Mouse (Mus musculus): ENCODE results near the gene Gdf9. TPM values are rescaled to one million over a fixed set of nuclear protein-coding genes. Genes with fewer than 3 reads are reported as not detected.

The Gdf9 gene
- 0.08 and 0.95 TPM in 2 replicates for total RNA-seq (2014; rRNA removed; ENCODE audit: low replicate concordance)
- polyA plus RNA-seq (2015; fragmentation: Nextera tagmentation; extraction: Ambion mirVana): 0.79 and 1.1 TPM in 2 replicates

DNA sequence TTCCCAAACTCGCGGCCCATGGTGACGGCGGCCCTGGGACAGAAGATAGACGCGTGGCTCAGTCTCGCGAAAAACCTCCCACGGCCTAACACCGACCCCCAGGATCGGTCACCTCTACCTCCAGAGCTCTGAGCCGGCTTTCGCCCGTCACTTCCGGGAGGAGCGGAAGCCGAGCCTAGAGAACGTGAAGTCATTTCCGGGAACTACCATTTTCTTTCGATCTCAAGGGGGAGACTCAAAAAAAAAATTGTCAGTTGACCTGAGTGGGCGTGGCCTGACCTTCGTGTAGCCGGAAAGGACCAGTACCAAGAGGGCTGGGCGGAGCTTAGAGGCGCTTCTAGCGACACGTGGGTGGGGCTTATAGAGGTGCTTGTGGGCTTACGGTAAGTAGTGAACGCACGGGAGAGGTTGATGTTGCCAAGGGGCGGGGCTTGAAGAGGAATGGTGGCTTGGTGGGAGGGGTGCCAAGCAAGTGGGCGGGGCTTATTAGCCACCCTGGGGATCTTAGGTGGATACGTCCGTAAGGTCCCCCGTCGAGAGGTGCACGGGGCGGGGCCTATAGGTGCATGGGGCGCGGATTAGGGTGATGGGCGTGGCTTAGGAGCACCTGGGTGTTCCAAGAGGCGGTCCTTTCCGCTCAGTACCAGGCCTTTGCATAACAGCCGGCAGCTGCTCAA, at the start of gene Gdf9, which contains the start of gene Uqcrq:
TSS of gene Gdf9 (plus strand) at position 354 of the 677 bp plus-strand sequence.
TSS of gene Uqcrq (minus strand) at position 162 of the 677 bp plus-strand sequence.
- H3K4me2 ChIP-seq (ENCODE audit: low read depth, low read length): peak within 1 kb of the TSS; percentile 84
- H3K27ac ChIP-seq (ENCODE audit: low read depth): peak within 1 kb of the TSS; percentile 93
- under 1% methylated on average over 43 of the region's 44 CpGs for WGBS
- H3K4me3 ChIP-seq (ENCODE audit: low read depth, low read length): peak within 1 kb of the TSS; percentile 79
- H3K4me1 ChIP-seq (ENCODE audit: control insufficient read depth, insufficient read depth): no peaks in the 10 kb centered on the region
- DNase-seq (ENCODE audit: low spot score) (peak; percentile 100), ATAC-seq (ENCODE audit: insufficient read depth, low read depth) (peak; percentile 95)
- H3K27me3 ChIP-seq (ENCODE audit: control insufficient read depth, insufficient read depth, low read length): no peaks in the 10 kb centered on the region
- TF ChIP-seq CTCF (IDR thresholded peaks at IDR 0.05; ENCODE audit: low read depth): no peak
- peak; percentile 82 for TF ChIP-seq EP300 (IDR thresholded peaks at IDR 0.05; ENCODE audit: low read depth)
- peaks cover 7% of the 10 kb centered on the region for H3K36me3 ChIP-seq (replicated peaks; ENCODE audit: control insufficient read depth, insufficient read depth, low read length)
- H3K9me3 ChIP-seq (replicated peaks; ENCODE audit: control insufficient read depth, low read length): no peaks in the 10 kb centered on the region
- peak within 1 kb of the TSS; percentile 88 for H3K9ac ChIP-seq (replicated peaks; ENCODE audit: low read depth, low read length)

- H3K27ac ChIP-seq (ENCODE audit: low read depth): no peak overlapping the region
- no peak overlapping the region for H3K4me3 ChIP-seq (ENCODE audit: low read depth, low read length)
- 93% methylated on average over 2 of the region's 2 CpGs for WGBS
- TF ChIP-seq EP300 (IDR thresholded peaks at IDR 0.05; ENCODE audit: low read depth) (no peak), CTCF (IDR thresholded peaks at IDR 0.05; ENCODE audit: low read depth) (no peak)
- no peaks in the 10 kb centered on the region for H3K4me1 ChIP-seq (ENCODE audit: control insufficient read depth, insufficient read depth)
- ATAC-seq (ENCODE audit: insufficient read depth, low read depth): no peak
- H3K27me3 ChIP-seq (ENCODE audit: control insufficient read depth, insufficient read depth, low read length): no peaks in the 10 kb centered on the region
- H3K9ac ChIP-seq (replicated peaks; ENCODE audit: low read depth, low read length): no peak overlapping the region
- H3K4me2 ChIP-seq (ENCODE audit: low read depth, low read length): no peak overlapping the region
- peaks cover 33% of the 10 kb centered on the region for H3K36me3 ChIP-seq (replicated peaks; ENCODE audit: control insufficient read depth, insufficient read depth, low read length)
- no peaks in the 10 kb centered on the region for H3K9me3 ChIP-seq (replicated peaks; ENCODE audit: control insufficient read depth, low read length)
- DNase-seq (ENCODE audit: low spot score): no peak
Measured at GRCm38 (mm10) chr11:53383758-53384428, 46.9 kb upstream of the Gdf9 start.

- no peak overlapping the region for H3K27ac ChIP-seq (ENCODE audit: low read depth)
- TF ChIP-seq EP300 (IDR thresholded peaks at IDR 0.05; ENCODE audit: low read depth) (no peak), CTCF (IDR thresholded peaks at IDR 0.05; ENCODE audit: low read depth) (no peak)
- H3K4me3 ChIP-seq (ENCODE audit: low read depth, low read length): no peak overlapping the region
- WGBS: 85% methylated on average over 1 of the region's 1 CpGs
- H3K36me3 ChIP-seq (replicated peaks; ENCODE audit: control insufficient read depth, insufficient read depth, low read length): peaks cover 68% of the 10 kb centered on the region
- H3K9ac ChIP-seq (replicated peaks; ENCODE audit: low read depth, low read length): no peak overlapping the region
- no peak for ATAC-seq (ENCODE audit: insufficient read depth, low read depth)
- no peaks in the 10 kb centered on the region for H3K4me1 ChIP-seq (ENCODE audit: control insufficient read depth, insufficient read depth)
- H3K27me3 ChIP-seq (ENCODE audit: control insufficient read depth, insufficient read depth, low read length): no peaks in the 10 kb centered on the region
- no peaks in the 10 kb centered on the region for H3K9me3 ChIP-seq (replicated peaks; ENCODE audit: control insufficient read depth, low read length)
- DNase-seq (ENCODE audit: low spot score): no peak
- no peak overlapping the region for H3K4me2 ChIP-seq (ENCODE audit: low read depth, low read length)
Measured at GRCm38 (mm10) chr11:53393856-53394255, 37.0 kb upstream of the Gdf9 start.

DNA sequence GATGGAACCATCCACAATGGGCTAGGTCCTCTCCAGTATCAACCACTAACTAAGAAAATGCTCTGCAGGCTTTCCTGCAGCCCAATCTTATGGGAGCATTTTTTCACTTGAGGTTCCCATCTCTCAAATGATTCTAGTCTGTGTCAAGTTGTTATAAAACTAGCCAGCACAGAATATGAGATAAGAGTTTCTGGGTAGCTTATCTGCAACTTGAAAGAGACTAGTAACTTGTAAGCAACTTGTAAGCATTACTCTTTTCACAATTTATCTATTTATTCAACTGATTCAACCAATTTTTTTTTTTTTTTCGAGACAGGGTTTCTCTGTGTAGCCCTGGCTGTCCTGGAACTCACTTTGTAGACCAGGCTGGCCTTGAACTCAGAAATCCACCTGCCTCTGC, 27.2 kb upstream of the Gdf9 start:
- ATAC-seq (ENCODE audit: insufficient read depth, low read depth) (no peak), DNase-seq (ENCODE audit: low spot score) (no peak)
- no peaks in the 10 kb centered on the region for H3K27me3 ChIP-seq (ENCODE audit: control insufficient read depth, insufficient read depth, low read length)
- no peaks in the 10 kb centered on the region for H3K4me1 ChIP-seq (ENCODE audit: control insufficient read depth, insufficient read depth)
- peaks cover 90% of the 10 kb centered on the region for H3K36me3 ChIP-seq (replicated peaks; ENCODE audit: control insufficient read depth, insufficient read depth, low read length)
- H3K27ac ChIP-seq (ENCODE audit: low read depth): no peak overlapping the region
- no peak for TF ChIP-seq CTCF (IDR thresholded peaks at IDR 0.05; ENCODE audit: low read depth)
- TF ChIP-seq EP300 (IDR thresholded peaks at IDR 0.05; ENCODE audit: low read depth): no peak
- no peaks in the 10 kb centered on the region for H3K9me3 ChIP-seq (replicated peaks; ENCODE audit: control insufficient read depth, low read length)
- H3K4me3 ChIP-seq (ENCODE audit: low read depth, low read length): no peak overlapping the region
- H3K9ac ChIP-seq (replicated peaks; ENCODE audit: low read depth, low read length): no peak overlapping the region
- H3K4me2 ChIP-seq (ENCODE audit: low read depth, low read length): no peak overlapping the region
- 95% methylated on average over 1 of the region's 1 CpGs for WGBS

DNA sequence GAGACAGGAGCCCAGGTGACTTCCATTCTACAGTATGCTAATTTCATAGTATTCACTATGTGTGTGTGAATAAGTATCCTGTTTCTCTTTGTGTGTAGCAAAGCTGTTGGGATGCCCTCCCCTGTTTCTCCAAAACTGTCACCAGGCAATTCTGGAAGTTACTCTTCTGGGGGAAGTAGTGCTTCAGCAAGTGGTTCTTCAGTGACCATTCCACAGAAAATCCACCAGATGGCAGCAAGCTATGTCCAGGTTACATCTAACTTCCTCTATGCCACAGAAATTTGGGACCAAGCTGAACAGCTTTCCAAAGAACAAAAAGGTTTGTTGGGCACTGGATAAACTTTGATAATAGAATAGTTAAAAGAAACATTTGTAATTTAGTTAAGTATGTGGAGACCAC, 19.1 kb upstream of the Gdf9 start:
- no peaks in the 10 kb centered on the region for H3K4me1 ChIP-seq (ENCODE audit: control insufficient read depth, insufficient read depth)
- H3K36me3 ChIP-seq (replicated peaks; ENCODE audit: control insufficient read depth, insufficient read depth, low read length): peaks cover 92% of the 10 kb centered on the region
- ATAC-seq (ENCODE audit: insufficient read depth, low read depth): no peak
- no peak overlapping the region for H3K9ac ChIP-seq (replicated peaks; ENCODE audit: low read depth, low read length)
- H3K4me3 ChIP-seq (ENCODE audit: low read depth, low read length): no peak overlapping the region
- H3K4me2 ChIP-seq (ENCODE audit: low read depth, low read length): no peak overlapping the region
- no peaks in the 10 kb centered on the region for H3K9me3 ChIP-seq (replicated peaks; ENCODE audit: control insufficient read depth, low read length)
- no peak overlapping the region for H3K27ac ChIP-seq (ENCODE audit: low read depth)
- peak; percentile 24 for DNase-seq (ENCODE audit: low spot score)
- no peaks in the 10 kb centered on the region for H3K27me3 ChIP-seq (ENCODE audit: control insufficient read depth, insufficient read depth, low read length)
- TF ChIP-seq EP300 (IDR thresholded peaks at IDR 0.05; ENCODE audit: low read depth) (no peak), CTCF (IDR thresholded peaks at IDR 0.05; ENCODE audit: low read depth) (peak; percentile 62)

Data from heart, postnatal 0 days (tissue).